Mouse (Mus musculus) stomach, embryonic 14.5 days (tissue): ENCODE measurements around the gene Thsd4. TPM values are rescaled to one million over a fixed set of nuclear protein-coding genes. Genes with fewer than 3 reads are reported as not detected.
"Not testable (repeated sequence)": the region's sequence is repeated elsewhere in the genome, so short reads cannot be mapped to it uniquely, and the experiment has no call there.

ENCODE experiments used
- ATAC-seq: fragments of 200-750 bp; cut with Nextera tagmentation; 2 replicates; pipeline ENCODE4 v1.8.0; 2017; ENCODE audit warnings: low read depth, moderate TSS enrichment; ENCODE audit not compliant: insufficient number of reproducible peaks, insufficient read depth, low FRiP score
- H3K27ac ChIP-seq: fragments of 300-500 bp; sonication (generic); 2 replicates; pipeline ENCODE4 v1.5.1; 2014; ENCODE audit warnings: mild to moderate bottlenecking, low read length, moderate library complexity, mixed read lengths
- H3K27me3 ChIP-seq: fragments of 300-500 bp; sonication (generic); 2 replicates; pipeline ENCODE4 v1.6.1; 2014; ENCODE audit warnings: low read length, control low read depth, mixed read lengths; ENCODE audit not compliant: control insufficient read depth, insufficient read depth
- H3K36me3 ChIP-seq: fragments of 300-500 bp; sonication (generic); 2 replicates; pipeline ENCODE4 v1.6.1; 2014; ENCODE audit warnings: mild to moderate bottlenecking, control low read depth, low read length, moderate library complexity, mixed read lengths; ENCODE audit not compliant: control insufficient read depth, insufficient read depth
- H3K4me1 ChIP-seq: fragments of 300-500 bp; sonication (generic); 2 replicates; pipeline ENCODE4 v1.6.1; 2014; ENCODE audit warnings: low read length, control low read depth, mixed read lengths; ENCODE audit not compliant: control insufficient read depth, insufficient read depth
- H3K4me2 ChIP-seq: fragments of 300-500 bp; sonication (generic); replicated peaks from 2 replicates; pipeline ENCODE4 v1.6.1; 2014; ENCODE audit warnings: low read depth, low read length, control low read depth
- H3K4me3 ChIP-seq: fragments of 300-500 bp; sonication (generic); 2 replicates; pipeline ENCODE4 v1.5.1; 2014; ENCODE audit warnings: low read depth, low read length, control low read depth
- H3K9ac ChIP-seq: fragments of 300-500 bp; sonication (generic); replicated peaks from 2 replicates; pipeline ENCODE4 v1.6.1; 2014; ENCODE audit warnings: low read depth, mild to moderate bottlenecking, control low read depth, low read length, moderate library complexity, mixed read lengths
- H3K9me3 ChIP-seq: fragments of 300-500 bp; sonication (generic); 2 replicates; pipeline ENCODE4 v1.6.1; 2016; ENCODE audit warnings: low read depth, low read length, control low read depth; ENCODE audit not compliant: control insufficient read depth
- WGBS: fragments of 180-500 bp; shearing (Covaris S2); extraction: QIAGEN DNeasy Blood & Tissue Kit; methylation state at CpG from one replicate; pipeline ENCODE4 v1.1.7; 2014; 5-methylcytosine and 5-hydroxymethylcytosine counted together
- polyA plus RNA-seq: library from polyadenylated mRNA; unstranded; fragments of >200 nt; fragmentation: Nextera tagmentation; extraction: Ambion mirVana; gene quantifications from 2 replicates; pipeline ENCODE4 v1.2.1, GENCODE M21; 2014

Gene Thsd4
- polyA plus RNA-seq, 1 experiment from 2014 or later: 27.2 TPM

GRCm38 (mm10) chr9:59971263-59971662 lies 550.6 kb downstream of the Thsd4 start:
- Histone ChIP-seq H3K4me3 (no peak overlapping the region), H3K9me3 (no peaks in the 10 kb centered on the region), H3K27ac (no peak overlapping the region), H3K9ac (no peak overlapping the region), H3K27me3 (no peaks in the 10 kb centered on the region), H3K4me2 (no peak overlapping the region), H3K36me3 (no peaks in the 10 kb centered on the region), H3K4me1 (no peaks in the 10 kb centered on the region)
- 70% methylated on average over 4 of the region's 4 CpGs for WGBS
- ATAC-seq: no peak

GRCm38 (mm10) chr9:59969383-59969782 lies 552.5 kb downstream of the Thsd4 start:
- no peaks in the 10 kb centered on the region for H3K27me3 ChIP-seq
- 0 out of 2 replicates have a peak, but pooled peaks cover 4% of the 10 kb centered on the region for H3K4me1 ChIP-seq
- no peaks in the 10 kb centered on the region for H3K9me3 ChIP-seq
- no peak overlapping the region for H3K4me3 ChIP-seq
- WGBS: 23% methylated on average over 6 of the region's 6 CpGs
- H3K27ac ChIP-seq: no peak overlapping the region
- H3K36me3 ChIP-seq: no peaks in the 10 kb centered on the region
- H3K4me2 ChIP-seq: no peak overlapping the region
- no peak overlapping the region for H3K9ac ChIP-seq
- ATAC-seq: no peak

- H3K4me2 ChIP-seq: no peak overlapping the region
- no peaks in the 10 kb centered on the region for H3K9me3 ChIP-seq
- H3K9ac ChIP-seq: no peak overlapping the region
- H3K27me3 ChIP-seq: no peaks in the 10 kb centered on the region
- no peak for ATAC-seq
- H3K36me3 ChIP-seq: no peaks in the 10 kb centered on the region
- H3K27ac ChIP-seq: no peak overlapping the region
- no peak overlapping the region for H3K4me3 ChIP-seq
- H3K4me1 ChIP-seq: 0 out of 2 replicates have a peak, but pooled peaks cover 4% of the 10 kb centered on the region
- WGBS: 73% methylated on average over 10 of the region's 10 CpGs
Measured at GRCm38 (mm10) chr9:59965046-59965445, 556.8 kb downstream of the Thsd4 start.

GRCm38 (mm10) chr9:59964367-59964766 lies 557.5 kb downstream of the Thsd4 start:
- Histone ChIP-seq H3K4me3 (no peak overlapping the region), H3K9me3 (no peaks in the 10 kb centered on the region), H3K9ac (no peak overlapping the region), H3K27ac (no peak overlapping the region), H3K36me3 (no peaks in the 10 kb centered on the region), H3K4me2 (no peak overlapping the region), H3K4me1 (0 out of 2 replicates have a peak, but pooled peaks cover 4% of the 10 kb centered on the region), H3K27me3 (no peaks in the 10 kb centered on the region)
- WGBS: 43% methylated on average over 3 of the region's 3 CpGs
- ATAC-seq: no peak

GRCm38 (mm10) chr9:59961201-59961955 lies 560.5 kb downstream of the Thsd4 start:
- no peak for ATAC-seq
- Histone ChIP-seq H3K27me3 (no peaks in the 10 kb centered on the region), H3K4me3 (no peak overlapping the region), H3K9me3 (no peaks in the 10 kb centered on the region), H3K9ac (no peak overlapping the region), H3K27ac (no peak overlapping the region), H3K36me3 (no peaks in the 10 kb centered on the region), H3K4me1 (0 out of 2 replicates have a peak, but pooled peaks cover 4% of the 10 kb centered on the region), H3K4me2 (no peak overlapping the region)
- 67% methylated on average over 14 of the region's 14 CpGs for WGBS

GRCm38 (mm10) chr9:59960559-59960958 lies 561.3 kb downstream of the Thsd4 start, which contains the start of gene Nr2e3:
Nr2e3 (minus strand) TSS chr9:59960659.
- H3K27ac ChIP-seq: no peak within 1 kb of the TSS
- H3K9ac ChIP-seq: no peak within 1 kb of the TSS
- H3K36me3 ChIP-seq: no peaks in the 10 kb centered on the region
- no peaks in the 10 kb centered on the region for H3K9me3 ChIP-seq
- no peak for ATAC-seq
- no peaks in the 10 kb centered on the region for H3K27me3 ChIP-seq
- H3K4me1 ChIP-seq: peaks cover 9% of the 10 kb centered on the region; the same call in 1 of the 2 replicates
- 83% methylated on average over 10 of the region's 10 CpGs for WGBS
- no peak within 1 kb of the TSS for H3K4me3 ChIP-seq
- no peak within 1 kb of the TSS for H3K4me2 ChIP-seq

GRCm38 (mm10) chr9:59959276-59959675 lies 562.6 kb downstream of the Thsd4 start:
- Histone ChIP-seq H3K27ac (no peak overlapping the region), H3K4me1 (peaks cover 5% of the 10 kb centered on the region; the same call in 1 of the 2 replicates), H3K4me3 (no peak overlapping the region), H3K4me2 (no peak overlapping the region), H3K9me3 (no peaks in the 10 kb centered on the region), H3K36me3 (no peaks in the 10 kb centered on the region), H3K27me3 (no peaks in the 10 kb centered on the region), H3K9ac (no peak overlapping the region)
- peak; percentile 56; the same call in 1 of the 2 replicates for ATAC-seq
- 2% methylated on average over 8 of the region's 8 CpGs for WGBS

GRCm38 (mm10) chr9:59958115-59958514 lies 563.7 kb downstream of the Thsd4 start:
- H3K36me3 ChIP-seq, H3K27me3 ChIP-seq, H3K27ac ChIP-seq, H3K4me2 ChIP-seq, ATAC-seq, H3K4me3 ChIP-seq, H3K4me1 ChIP-seq, H3K9ac ChIP-seq, H3K9me3 ChIP-seq: not testable (repeated sequence)
- 74% methylated on average over 1 of the region's 1 CpGs for WGBS
